Mouse (Mus musculus) embryonic fibroblast, embryonic 13.5 days (primary cell): ENCODE data around the gene Upk3a. TPM values are rescaled to one million over a fixed set of nuclear protein-coding genes. Genes with fewer than 3 reads are reported as not detected.
"Not testable (repeated sequence)": the region's sequence is repeated elsewhere in the genome, so short reads cannot be mapped to it uniquely, and the experiment has no call there.

ENCODE experiments used
- H3K27ac ChIP-seq: 2 replicates; pipeline ENCODE4 v1.5.1; 2012; ENCODE audit warnings: low read length, control low read depth, inconsistent platforms; ENCODE audit not compliant: insufficient read depth
- H3K4me1 ChIP-seq: 2 replicates; pipeline ENCODE4 v1.6.1; 2011; ENCODE audit warnings: low read length; ENCODE audit not compliant: control insufficient read depth, insufficient read depth
- H3K4me3 ChIP-seq: 2 replicates; pipeline ENCODE4 v1.5.1; 2011; ENCODE audit warnings: mild to moderate bottlenecking, control low read depth, low read length; ENCODE audit not compliant: insufficient read depth
- CTCF ChIP-seq: IDR thresholded peaks from 2 replicates; pipeline ENCODE4 v1.5.1; 2011; ENCODE audit warnings: mild to moderate bottlenecking, control low read depth, low read length, moderate library complexity, borderline replicate concordance; ENCODE audit not compliant: insufficient read depth
- POLR2A ChIP-seq: IDR thresholded peaks from 2 replicates; pipeline ENCODE4 v1.6.1; 2011; ENCODE audit warnings: low read depth, mild to moderate bottlenecking, control low read depth, low read length, moderate library complexity
- polyA plus RNA-seq: library from polyadenylated mRNA; stranded (reverse); fragments of >200 nt; gene quantifications from 2 replicates; pipeline ENCODE4 v1.2.4, GENCODE M21; 2011; ENCODE audit warnings: low read depth; ENCODE audit not compliant: missing spikeins, insufficient read length

The Upk3a gene
- polyA plus RNA-seq, 1 experiment = not detected

GRCm38 (mm10) chr15:84997768-84998454 is 19.0 kb upstream of the Upk3a start:
- TF ChIP-seq POLR2A = no peak
- TF ChIP-seq CTCF = no peak
- Histone ChIP-seq H3K4me1 (no peaks in the 10 kb centered on the region), H3K4me3 (no peak overlapping the region), H3K27ac (no peak overlapping the region)

GRCm38 (mm10) chr15:84999911-85000310 is 17.0 kb upstream of the Upk3a start:
- Histone ChIP-seq H3K4me1 (no peaks in the 10 kb centered on the region), H3K4me3 (no peak overlapping the region), H3K27ac (no peak overlapping the region)
- TF ChIP-seq POLR2A (no peak), CTCF (no peak)

DNA sequence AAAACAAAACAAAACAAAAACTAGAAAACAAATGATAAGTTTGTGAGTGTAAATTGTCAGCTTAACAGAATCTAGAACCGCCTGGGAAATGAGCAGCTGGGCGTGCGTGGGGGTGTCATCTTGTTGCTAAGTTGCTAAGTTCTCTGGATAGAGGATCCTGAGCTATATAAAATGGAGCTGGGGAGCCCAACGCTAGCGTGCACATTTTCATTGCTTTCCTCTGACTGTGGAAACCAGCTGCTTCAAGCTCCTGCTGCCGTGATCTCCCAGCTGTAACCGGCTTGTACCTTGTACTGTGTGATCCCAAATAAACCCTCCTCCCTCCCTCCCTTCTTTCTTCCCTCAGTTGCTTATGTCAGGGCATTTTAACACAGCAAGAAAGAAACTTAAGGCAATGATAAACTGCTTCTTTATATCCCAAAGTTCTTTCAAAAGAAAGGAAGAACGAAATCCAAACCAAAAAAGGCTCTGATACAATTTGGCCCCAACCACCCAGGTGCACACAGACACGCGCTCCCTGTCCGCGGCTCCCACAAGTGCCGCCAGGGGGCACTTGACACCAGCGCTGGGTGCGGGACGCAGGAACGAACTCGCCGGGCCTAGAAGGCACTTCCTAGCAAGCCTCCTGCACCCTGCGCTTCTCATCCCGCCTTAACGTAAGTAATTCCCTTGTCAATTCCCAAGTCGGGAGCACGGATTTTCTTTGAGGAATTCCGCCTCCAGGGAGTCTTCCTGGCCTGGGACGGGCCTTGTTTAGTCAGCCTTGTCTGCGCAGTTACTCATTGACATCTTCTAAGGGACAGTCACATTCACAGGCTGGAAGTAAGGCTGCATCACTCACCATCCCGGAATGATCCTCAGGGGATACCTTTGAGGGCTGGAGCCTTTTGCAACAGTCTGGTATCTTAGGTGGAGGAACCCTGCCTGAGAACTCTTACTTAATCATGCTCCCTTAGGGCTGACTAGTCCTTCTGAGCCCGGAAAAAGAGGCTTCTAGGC is 15.7 kb upstream of the Upk3a start:
- H3K4me3 ChIP-seq = no peak overlapping the region
- H3K27ac ChIP-seq = no peak overlapping the region
- TF ChIP-seq POLR2A (no peak), CTCF (peak; percentile 90)
- H3K4me1 ChIP-seq = no peaks in the 10 kb centered on the region

DNA sequence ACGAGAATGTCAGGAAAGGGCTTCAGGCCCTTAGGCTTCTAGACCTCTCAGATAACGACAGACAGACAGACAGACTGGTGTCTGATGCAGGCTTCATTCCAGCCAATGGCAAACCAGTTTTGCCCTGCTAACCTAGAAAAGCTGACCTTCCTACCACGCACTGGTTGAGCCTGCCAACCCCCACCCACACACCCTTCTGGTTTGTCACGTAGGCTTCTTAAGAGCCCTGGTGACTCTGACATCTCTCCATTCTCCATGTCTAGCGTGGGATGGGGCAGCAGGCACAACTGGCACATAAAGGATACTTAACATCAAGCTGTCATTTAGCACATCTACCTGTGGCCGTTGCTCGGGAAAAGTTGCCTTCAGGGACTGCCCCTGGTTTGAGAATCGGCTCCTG is 7.3 kb upstream of the Upk3a start:
- no peak overlapping the region for H3K4me3 ChIP-seq
- TF ChIP-seq CTCF (no peak), POLR2A (no peak)
- H3K4me1 ChIP-seq = peaks cover 4% of the 10 kb centered on the region
- H3K27ac ChIP-seq = no peak overlapping the region

GRCm38 (mm10) chr15:85011895-85012661 is 4.9 kb upstream of the Upk3a start:
- TF ChIP-seq CTCF (no peak), POLR2A (no peak)
- H3K27ac ChIP-seq = no peak overlapping the region

DNA sequence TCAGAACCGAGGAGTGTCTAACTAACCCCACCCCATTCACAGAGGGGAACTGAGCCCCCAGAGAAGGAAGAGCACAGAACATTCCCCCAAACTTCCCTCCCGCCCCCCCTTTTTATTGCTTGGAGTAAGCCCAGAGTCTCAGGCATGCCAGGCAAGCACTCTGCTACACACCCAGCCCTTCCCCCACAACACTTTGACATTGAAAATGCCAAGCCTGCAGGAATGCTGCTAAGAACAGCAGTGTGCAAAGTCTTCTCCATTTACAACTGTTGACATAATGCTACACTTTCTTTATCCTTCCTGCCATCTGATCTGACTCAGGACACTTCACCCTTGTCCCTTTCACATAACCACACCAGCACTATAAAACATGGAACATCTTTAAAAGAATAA is 4.3 kb upstream of the Upk3a start:
- TF ChIP-seq CTCF = no peak
- TF ChIP-seq POLR2A = no peak
- Histone ChIP-seq H3K4me3 (no peak overlapping the region), H3K27ac (no peak overlapping the region), H3K4me1 (peaks cover 4% of the 10 kb centered on the region)

More at GRCm38 (mm10) chr15:85011895-85012661, 4.9 kb upstream of the Upk3a start:
- no peak overlapping the region for H3K4me3 ChIP-seq
- H3K4me1 ChIP-seq = peaks cover 4% of the 10 kb centered on the region

- Histone ChIP-seq H3K27ac (no peak overlapping the region), H3K4me1 (peaks cover 4% of the 10 kb centered on the region), H3K4me3 (no peak overlapping the region)
- TF ChIP-seq CTCF (no peak), POLR2A (no peak)
These were observed 1.2 kb upstream of the Upk3a start for GRCm38 (mm10) chr15:85015771-85016170.

DNA sequence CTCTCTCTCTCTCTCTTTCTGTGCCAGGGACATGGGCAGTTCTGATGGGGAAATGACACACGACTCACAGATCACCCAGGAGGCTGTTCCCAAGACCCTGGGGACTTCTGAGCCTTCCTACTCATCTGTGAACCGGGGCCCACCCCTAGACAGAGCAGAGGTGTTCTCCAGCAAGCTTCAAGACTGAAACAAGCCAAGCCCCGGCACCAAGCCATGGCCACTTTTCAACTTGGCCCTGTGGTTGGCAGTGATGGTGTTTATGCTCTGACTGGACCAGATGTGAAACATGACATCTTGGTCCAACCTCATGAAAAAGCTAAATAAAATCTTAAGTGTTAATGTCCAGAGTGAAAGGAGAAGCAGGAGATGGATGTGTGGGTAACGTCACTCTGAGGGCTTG is 5.3 kb downstream of the Upk3a start:
- Histone ChIP-seq H3K4me1 (no peaks in the 10 kb centered on the region), H3K27ac (no peak overlapping the region), H3K4me3 (no peak overlapping the region)
- TF ChIP-seq CTCF = no peak
- TF ChIP-seq POLR2A = no peak

DNA sequence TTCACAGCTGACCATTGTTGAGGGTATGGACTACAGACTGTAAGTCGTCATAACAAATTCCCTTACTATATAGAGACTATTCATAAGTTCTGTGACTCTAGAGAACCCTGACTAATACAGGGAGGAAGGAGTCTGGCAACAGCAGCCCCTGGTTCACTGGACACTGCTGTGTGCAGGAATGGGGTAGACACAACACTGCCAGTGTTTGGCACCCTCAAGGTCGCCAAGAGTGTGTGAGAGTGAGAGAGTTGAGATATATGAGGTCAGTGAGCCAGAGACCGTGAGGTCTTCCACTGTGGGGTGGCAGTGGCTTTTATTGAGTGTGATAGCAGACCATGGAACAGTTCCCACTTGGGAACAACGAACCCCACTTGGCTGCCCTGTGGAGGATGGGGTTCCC is 9.3 kb downstream of the Upk3a start:
- TF ChIP-seq POLR2A (no peak), CTCF (no peak)
- Histone ChIP-seq H3K4me1 (no peaks in the 10 kb centered on the region), H3K4me3 (no peak overlapping the region)

GRCm38 (mm10) chr15:85027740-85028139 is 10.8 kb downstream of the Upk3a start:
- Histone ChIP-seq H3K27ac (no peak overlapping the region), H3K4me1 (no peaks in the 10 kb centered on the region), H3K4me3 (no peak overlapping the region)
- TF ChIP-seq CTCF = no peak
- no peak for TF ChIP-seq POLR2A

More for the DNA sequence above, 9.3 kb downstream of the Upk3a start:
- no peak overlapping the region for H3K27ac ChIP-seq

GRCm38 (mm10) chr15:85028648-85029047 is 11.7 kb downstream of the Upk3a start, which contains the start of gene Fam118a:
Fam118a (plus strand) TSS chr15:85028948.
- not testable (repeated sequence) for H3K4me1 ChIP-seq, H3K4me3 ChIP-seq, H3K27ac ChIP-seq

DNA sequence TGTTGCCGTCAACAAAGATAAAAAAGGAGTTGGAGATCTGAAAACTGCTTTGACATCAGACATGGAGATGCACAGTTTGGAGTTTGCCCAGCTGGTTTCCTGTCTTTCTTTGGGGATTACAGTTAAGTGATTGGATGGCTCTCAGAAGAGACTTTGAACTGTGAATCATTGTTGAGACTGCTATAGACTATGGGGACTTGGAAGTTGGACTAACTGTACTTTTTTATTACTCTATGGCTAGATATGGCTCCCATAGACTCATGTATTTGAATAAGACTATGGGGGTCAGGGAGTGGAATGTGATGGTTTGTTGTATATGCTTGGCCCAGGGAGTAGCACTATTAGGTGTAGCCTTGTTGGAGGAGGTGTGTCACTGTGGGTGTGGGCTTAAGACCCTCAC is 13.7 kb downstream of the Upk3a start:
- not testable (repeated sequence) for H3K4me1 ChIP-seq, H3K27ac ChIP-seq, H3K4me3 ChIP-seq
